Mouse (Mus musculus): Measurements from ENCODE around the gene Ly6g6c. TPM values are rescaled to one million over a fixed set of nuclear protein-coding genes. Genes with fewer than 3 reads are reported as not detected.
A peak's percentile ranks its signal among the peaks of the same experiment; 100 is the strongest.

Gene Ly6g6c
- total RNA-seq, 2 experiments from 2014 or later = 0.56 TPM; not detected in 1

DNA sequence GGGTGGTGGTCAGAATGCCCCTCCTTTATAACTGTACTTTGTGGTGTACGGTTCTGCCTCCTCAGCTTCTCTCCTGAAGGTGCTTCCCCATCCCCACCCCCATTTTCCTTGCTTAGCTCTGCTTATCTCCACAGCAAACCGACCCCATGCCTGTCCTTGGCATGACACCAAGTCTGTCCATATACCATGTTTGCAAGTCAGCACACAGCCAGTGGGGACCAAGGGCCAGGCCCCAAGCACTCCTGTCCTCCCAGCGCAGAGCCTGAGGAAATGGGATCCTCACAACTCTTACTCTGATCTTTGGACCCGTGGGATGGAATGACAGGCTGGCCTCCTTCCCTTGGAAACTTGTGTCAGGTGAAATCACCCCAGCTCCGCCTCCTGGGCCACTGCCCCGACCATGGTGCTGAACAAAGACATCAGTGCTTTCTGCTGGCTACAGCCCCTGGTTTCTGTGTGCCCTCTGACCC, 38.1 kb downstream of the Ly6g6c start:
- intact Hi-C loops (cut with DNase I) = no loop called here
- no peak for DNase-seq

DNA sequence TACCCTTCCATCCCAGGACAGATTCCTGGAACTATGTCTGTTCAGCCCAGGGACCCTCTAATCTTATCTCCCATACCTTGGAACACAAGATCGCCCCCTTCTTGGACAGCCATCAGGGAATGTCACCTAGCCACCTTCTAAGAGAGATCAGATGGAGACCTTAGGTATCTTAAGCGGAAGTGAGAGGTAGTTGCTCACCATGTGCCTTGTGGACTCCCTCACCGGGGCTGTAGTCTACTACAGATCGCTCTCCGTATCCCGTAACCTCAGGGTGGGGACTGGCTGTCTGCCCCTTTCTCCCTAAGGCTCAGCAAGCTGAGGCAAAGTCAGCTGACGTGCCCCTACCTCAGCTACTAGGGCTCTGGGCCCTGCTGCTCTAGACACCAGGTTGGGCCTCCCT, 38.9 kb downstream of the Ly6g6c start:
- no peak for DNase-seq
- intact Hi-C loops (cut with DNase I) = no loop called here

DNA sequence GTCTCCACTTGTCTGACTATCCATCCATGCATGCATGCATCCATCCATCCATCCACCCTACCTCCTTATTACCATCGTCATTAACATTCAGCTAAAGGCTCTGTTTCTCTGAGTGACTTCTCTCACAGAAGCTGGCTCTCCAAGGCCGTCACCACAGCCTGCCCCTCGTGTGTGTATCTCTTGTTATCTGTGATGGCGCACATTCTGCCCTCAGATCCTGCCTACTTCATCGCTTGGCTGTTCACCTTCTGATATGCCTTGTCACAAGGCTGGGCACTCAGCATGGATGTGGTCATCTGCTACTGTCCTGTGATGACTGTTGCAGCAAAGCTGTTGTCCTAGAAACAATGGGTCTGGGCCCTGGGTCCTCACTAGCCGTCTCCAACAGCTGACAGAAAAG, 39.6 kb downstream of the Ly6g6c start:
- intact Hi-C loops (cut with DNase I) = no loop called here

DNA sequence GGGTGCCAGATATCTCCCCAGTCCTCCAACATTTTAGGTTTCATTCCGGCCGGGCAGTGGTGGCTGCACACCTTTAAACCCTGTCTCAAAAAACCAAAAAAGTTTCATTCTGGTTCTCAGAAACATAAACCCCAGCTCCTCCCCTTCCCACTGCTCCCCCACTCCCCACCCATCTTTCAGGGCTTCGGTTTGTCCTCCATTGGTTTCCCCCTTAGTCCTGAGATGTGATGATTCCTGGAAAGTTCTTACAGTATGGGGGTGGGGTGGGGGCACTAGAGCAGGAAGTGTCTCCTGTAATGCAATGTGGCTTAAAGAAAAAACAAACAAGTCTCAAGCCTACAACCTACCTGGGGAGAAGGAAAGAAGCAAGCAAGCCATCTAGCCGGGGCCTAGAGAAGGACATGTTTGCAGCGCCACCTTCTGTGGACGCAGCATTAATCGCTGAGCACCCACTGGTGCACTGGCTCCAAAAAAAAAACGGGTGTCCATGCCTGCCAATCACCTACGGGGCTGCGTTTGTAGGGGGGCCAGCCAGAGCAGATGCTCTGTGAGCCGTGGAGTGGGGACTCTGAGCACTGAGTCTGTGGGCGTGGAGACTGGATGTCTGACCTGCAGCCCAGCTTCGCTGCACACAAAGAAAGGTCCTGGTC, 40.7 kb downstream of the Ly6g6c start:
- intact Hi-C loops (cut with DNase I) = loop anchor here (1.0 kb wide), 1 partner anchor 85 kb away; no protein-coding TSS in a partner anchor
- peak in 1 of 2 experiments; percentile 27 for DNase-seq

More for the DNA sequence above, 39.6 kb downstream of the Ly6g6c start:
- no peak for DNase-seq

DNA sequence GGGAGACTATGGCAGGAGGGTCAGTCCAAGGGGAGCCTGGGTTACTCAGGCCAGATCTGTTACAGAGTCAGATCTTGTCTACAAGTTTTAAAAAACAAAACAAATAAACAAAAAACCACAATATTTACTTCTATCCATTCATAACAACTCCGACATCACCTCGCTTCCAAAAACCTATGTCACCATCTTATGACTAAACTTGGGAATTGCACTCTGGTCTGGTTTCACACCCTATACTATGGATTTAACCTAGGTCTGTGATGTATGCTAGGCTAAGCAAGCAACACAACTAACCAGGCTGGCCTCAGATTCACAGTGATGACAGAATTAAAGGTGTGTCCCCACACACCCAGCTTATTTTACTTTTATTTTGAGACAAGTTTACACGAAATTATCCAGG, 41.3 kb downstream of the Ly6g6c start:
- intact Hi-C loops (cut with DNase I) = loop anchor here (1.0 kb wide), 1 partner anchor 85 kb away; no protein-coding TSS in a partner anchor
- DNase-seq = no peak

DNA sequence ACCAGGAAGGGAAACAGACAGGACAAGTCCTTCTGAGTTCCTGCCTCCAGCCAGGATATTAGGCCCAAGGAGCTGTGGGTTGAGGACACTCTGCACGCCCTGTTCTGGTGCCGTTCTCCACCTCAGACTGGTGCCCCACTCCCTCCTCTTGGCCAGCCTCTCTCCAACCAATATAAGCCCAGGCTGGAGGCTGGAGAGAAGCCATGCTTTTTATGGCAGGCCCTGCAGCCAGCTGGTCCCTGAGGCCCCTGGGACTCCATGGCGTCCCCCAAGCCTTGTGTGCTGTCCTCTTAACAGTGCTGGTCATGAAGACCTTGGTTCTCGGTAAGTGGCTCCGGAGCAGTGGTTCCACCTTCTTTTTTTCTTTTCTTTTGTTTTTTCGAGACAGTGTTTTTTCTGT, 42.9 kb downstream of the Ly6g6c start, which contains the start of gene Ly6g5c:
Gene Ly6g5c, plus strand, starts transcription at position 183 of the 400 bp plus-strand sequence.
- DNase-seq = no peak
- intact Hi-C loops (cut with DNase I) = no loop called here

DNA sequence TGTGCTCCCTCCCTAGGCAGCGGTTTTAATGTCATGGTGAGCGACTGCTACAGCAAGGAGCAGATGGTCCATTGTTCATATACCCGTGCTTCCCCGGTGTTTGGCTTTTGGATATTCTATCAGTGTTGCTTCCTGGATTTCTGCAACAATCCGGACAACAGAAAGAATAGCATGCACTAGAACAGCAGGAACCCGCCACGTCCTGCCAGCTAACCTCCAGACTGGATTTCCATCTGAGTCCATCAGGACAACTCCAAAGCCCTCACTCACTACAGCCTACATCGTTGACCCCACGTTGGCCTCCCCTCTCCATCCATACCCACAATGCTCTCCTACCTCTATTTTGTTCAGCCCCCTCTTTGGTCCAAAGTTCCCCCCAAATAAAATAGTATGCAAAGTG, 46.6 kb downstream of the Ly6g6c start:
- intact Hi-C loops (cut with DNase I) = no loop called here
- DNase-seq = no peak

DNA sequence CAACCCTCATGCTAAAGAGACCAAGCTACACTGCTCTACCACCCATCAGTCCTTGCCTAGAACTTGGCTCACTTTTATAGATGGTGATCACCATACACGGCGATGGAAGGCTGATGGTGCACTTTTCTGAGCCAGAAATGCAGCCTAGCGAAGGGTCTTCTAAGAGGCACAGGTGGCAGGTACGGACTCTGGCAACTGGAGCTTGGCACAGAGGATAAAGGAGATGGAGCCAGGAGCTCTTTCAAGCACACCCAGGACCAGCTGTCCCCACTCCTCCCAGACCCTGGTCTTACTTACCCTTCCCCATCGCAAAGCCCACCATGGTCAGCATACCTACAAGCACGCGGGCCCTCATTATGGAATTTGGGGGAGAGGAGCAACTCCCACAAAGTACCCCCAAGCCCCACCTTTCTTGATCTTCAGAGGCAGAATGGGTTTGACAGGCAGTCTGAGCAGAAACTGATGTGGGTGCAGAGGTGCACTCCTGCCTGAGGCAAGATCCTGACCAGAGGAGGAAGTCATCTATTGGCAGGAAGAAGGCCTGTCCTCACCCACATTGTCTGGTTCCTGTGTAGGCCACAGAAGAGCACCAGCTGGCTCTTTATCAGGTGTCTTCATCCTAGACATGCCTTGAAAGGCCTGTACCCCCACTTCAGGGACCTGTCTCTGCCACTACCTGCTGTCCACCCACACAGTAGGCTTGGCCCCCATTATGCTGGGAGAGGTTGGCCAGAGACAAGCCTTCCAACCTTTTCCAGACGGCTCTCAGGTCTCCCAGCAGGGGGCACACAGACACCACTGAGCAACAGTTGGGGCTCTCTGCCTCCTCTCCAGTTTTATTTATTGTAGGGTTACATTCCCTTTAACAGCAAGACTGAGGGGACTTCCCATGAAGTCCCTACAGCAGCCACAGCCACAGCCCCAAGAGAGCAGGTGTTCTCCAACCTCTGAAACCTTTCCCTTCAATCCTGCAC, 50.1 kb downstream of the Ly6g6c start, which contains the start of gene Ly6g5b:
Gene Ly6g5b, minus strand, starts transcription at position 383 of the 974 bp plus-strand sequence.
- DNase-seq = no peak

More for the DNA sequence above, 50.1 kb downstream of the Ly6g6c start, which contains the start of gene Ly6g5b:
- intact Hi-C loops (cut with DNase I) = no loop called here

Other genes with a start within 250 kb of the Ly6g6c start
- 10 to 100 TPM in 1 of 2 experiments, 1 to 10 TPM in 1; 10.0 to 11.1 TPM for gene Stk19, start 228.4 kb upstream of the Ly6g6c start, total RNA-seq (2021)
- 10 to 100 TPM; 12.4 to 17.3 TPM for gene Dxo, start 228.4 kb upstream of the Ly6g6c start, total RNA-seq (2021)
- 10 to 100 TPM; 22.6 to 24.5 TPM for gene Skiv2l, start 215.2 kb upstream of the Ly6g6c start, total RNA-seq (2021)
- 10 to 100 TPM; 13.7 to 15.3 TPM for gene Nelfe, start 215.0 kb upstream of the Ly6g6c start, total RNA-seq (2021)
- 1 to 10 TPM; 4.4 to 7.5 TPM for gene Cfb, start 202.9 kb upstream of the Ly6g6c start, total RNA-seq (2021)
- gene Zbtb12, start 185.9 kb upstream of the Ly6g6c start, total RNA-seq (2021) = 1 to 10 TPM; 7.5 to 7.7 TPM
- gene Gm20547, start 183.3 kb upstream of the Ly6g6c start, total RNA-seq (2021) = not detected
- 1 to 10 TPM; 3.1 to 4.4 TPM for gene C2, start 167.1 kb upstream of the Ly6g6c start, total RNA-seq (2021)
- 10 to 100 TPM; 44.6 to 49.8 TPM for gene Ehmt2, start 166.9 kb upstream of the Ly6g6c start, total RNA-seq (2021)
- gene Slc44a4, start 150.9 kb upstream of the Ly6g6c start, total RNA-seq (2021) = not detected
- 10 to 100 TPM; 13.2 to 16.5 TPM for gene Neu1, start 134.1 kb upstream of the Ly6g6c start, total RNA-seq (2021)
- gene Hspa1b, start 106.2 kb upstream of the Ly6g6c start, total RNA-seq (2021) = 1 to 10 TPM; 2.8 to 4.5 TPM
- gene Gm20481, start 95.5 kb upstream of the Ly6g6c start, total RNA-seq (2021) = not detected
- gene Hspa1a, start 93.2 kb upstream of the Ly6g6c start, total RNA-seq (2021) = 1 to 10 TPM; 4.2 to 4.6 TPM
- gene Hspa1l, start 92.7 kb upstream of the Ly6g6c start, total RNA-seq (2021) = 1 to 10 TPM; 7.8 to 9.2 TPM
- 10 to 100 TPM; 16.0 to 17.4 TPM for gene Lsm2, start 83.5 kb upstream of the Ly6g6c start, total RNA-seq (2021)
- 10 to 100 TPM; 26.7 to 27.4 TPM for gene Vars, start 64.4 kb upstream of the Ly6g6c start, total RNA-seq (2021)
- gene Vwa7, start 48.8 kb upstream of the Ly6g6c start, total RNA-seq (2021) = 1 to 10 TPM; 8.4 to 9.3 TPM
- not detected for gene Sapcd1, start 37.4 kb upstream of the Ly6g6c start, total RNA-seq (2021)
- gene Msh5, start 18.6 kb upstream of the Ly6g6c start, total RNA-seq (2021) = under 1 TPM; 0.25 to 0.70 TPM
- gene Clic1, start 15.4 kb upstream of the Ly6g6c start, total RNA-seq (2021) = 10 to 100 TPM; 41.7 to 44.0 TPM
- gene Ddah2, start 6.4 kb upstream of the Ly6g6c start, total RNA-seq (2021) = 10 to 100 TPM; 27.5 to 27.6 TPM
- under 1 TPM; 0.42 to 0.49 TPM for gene Mpig6b, start 796 bp downstream of the Ly6g6c start, total RNA-seq (2021)
- gene Ly6g6e, start 11.5 kb downstream of the Ly6g6c start, total RNA-seq (2021) = not detected
- under 1 TPM; 0.70 to 0.80 TPM for gene Ly6g6d, start 12.7 kb downstream of the Ly6g6c start, total RNA-seq (2021)
- not detected for gene Ly6g6f, start 20.2 kb downstream of the Ly6g6c start, total RNA-seq (2021)
- 10 to 100 TPM; 54.6 to 61.1 TPM for gene Abhd16a, start 23.9 kb downstream of the Ly6g6c start, total RNA-seq (2021)
- gene Ly6g5c, start 42.9 kb downstream of the Ly6g6c start, total RNA-seq (2021) = not detected
- gene Ly6g5b, start 50.0 kb downstream of the Ly6g6c start, total RNA-seq (2021) = not detected
- gene Gpank1, start 56.1 kb downstream of the Ly6g6c start, total RNA-seq (2021) = 1 to 10 TPM; 8.0 to 9.6 TPM
- gene Csnk2b, start 56.7 kb downstream of the Ly6g6c start, total RNA-seq (2021) = 100 to 1,000 TPM; 163 to 164 TPM
- gene D17H6S53E, start 61.0 kb downstream of the Ly6g6c start, total RNA-seq (2021) = 10 to 100 TPM; 25.7 to 26.4 TPM
- not detected for gene Apom, start 66.7 kb downstream of the Ly6g6c start, total RNA-seq (2021)
- 100 to 1,000 TPM; 243 to 268 TPM for gene Bag6, start 69.8 kb downstream of the Ly6g6c start, total RNA-seq (2021)
- gene Prrc2a, start 99.5 kb downstream of the Ly6g6c start, total RNA-seq (2021) = 100 to 1,000 TPM; 122 to 127 TPM
- 1 to 10 TPM; 2.0 to 6.2 TPM for gene Aif1, start 110.7 kb downstream of the Ly6g6c start, total RNA-seq (2021)
- gene Lst1, start 123.1 kb downstream of the Ly6g6c start, total RNA-seq (2021) = 1 to 10 TPM; 3.3 to 3.7 TPM
- gene Ltb, start 129.1 kb downstream of the Ly6g6c start, total RNA-seq (2021) = 1 to 10 TPM; 1.0 to 1.6 TPM
- gene Tnf, start 136.6 kb downstream of the Ly6g6c start, total RNA-seq (2021) = under 1 TPM; 0.53 to 0.57 TPM
- under 1 TPM in 1 of 2 experiments, not detected in 1; 0.19 TPM for gene Lta, start 140.0 kb downstream of the Ly6g6c start, total RNA-seq (2021)
- not detected for gene Gm16181, start 155.4 kb downstream of the Ly6g6c start, total RNA-seq (2021)
- 1 to 10 TPM; 2.0 to 2.6 TPM for gene Atp6v1g2, start 168.3 kb downstream of the Ly6g6c start, total RNA-seq (2021)
- gene Nfkbil1, start 170.4 kb downstream of the Ly6g6c start, total RNA-seq (2021) = 1 to 10 TPM; 8.0 to 8.5 TPM
- gene Ddx39b, start 176.4 kb downstream of the Ly6g6c start, total RNA-seq (2021) = 10 to 100 TPM; 83.3 to 97.3 TPM
- 100 to 1,000 TPM in 1 of 2 experiments, 10 to 100 TPM in 1; 87.6 to 133 TPM for gene H2-D1, start 197.3 kb downstream of the Ly6g6c start, total RNA-seq (2021)